Mouse (Mus musculus) myocyte (in vitro differentiated cells): ENCODE measurements around the gene Coro1c. TPM values are rescaled to one million over a fixed set of nuclear protein-coding genes. Genes with fewer than 3 reads are reported as not detected.

ENCODE experiments used
- H3K27me3 ChIP-seq: one replicate; pipeline ENCODE4 v1.6.1; 2011; ENCODE audit not compliant: control insufficient read depth, insufficient read depth, insufficient read length
- H3K36me3 ChIP-seq: one replicate; pipeline ENCODE4 v1.6.1; 2011; ENCODE audit not compliant: control insufficient read depth, insufficient read depth
- H3K4me2 ChIP-seq: one replicate; pipeline ENCODE4 v1.6.1; 2011; ENCODE audit warnings: low read depth, control low read depth
- H3K4me3 ChIP-seq: one replicate; pipeline ENCODE4 v1.5.1; 2011; ENCODE audit warnings: mild to moderate bottlenecking, control low read depth, moderate library complexity
- H3K79me2 ChIP-seq: one replicate; pipeline ENCODE4 v1.6.1; 2011; ENCODE audit not compliant: control insufficient read depth, insufficient read depth
- H3ac ChIP-seq: one replicate; pipeline ENCODE4 v1.6.1; 2011; ENCODE audit not compliant: control insufficient read depth, insufficient read length
- CEBPB ChIP-seq: IDR thresholded peaks from 2 replicates; pipeline ENCODE4 v1.6.1; 2011; ENCODE audit warnings: mild to moderate bottlenecking, moderate library complexity; ENCODE audit not compliant: poor library complexity, insufficient read depth, severe bottlenecking
- E2F4 ChIP-seq: IDR thresholded peaks from one replicate; pipeline ENCODE4 v1.6.1; 2011; ENCODE audit warnings: mild to moderate bottlenecking, control low read depth, moderate library complexity; ENCODE audit not compliant: insufficient read depth
- MAX ChIP-seq: IDR thresholded peaks from one replicate; pipeline ENCODE4 v1.6.1; 2011; ENCODE audit warnings: low read depth, mild to moderate bottlenecking, control low read depth
- MYOD1 ChIP-seq, 3 experiments: IDR thresholded peaks; one replicate each; pipeline ENCODE4 v1.6.1; 2011; ENCODE audit warnings: control low read depth in 2 of 3, low read depth in 2 of 3, mild to moderate bottlenecking in 2 of 3, moderate library complexity in 1 of 3; ENCODE audit not compliant: insufficient read length in 2 of 3, control insufficient read depth in 1 of 3
- MYOG ChIP-seq, 3 experiments: IDR thresholded peaks; one replicate each; pipeline ENCODE4 v1.6.1; 2011; ENCODE audit warnings: control low read depth in 2 of 3, low read depth in 2 of 3, mild to moderate bottlenecking in 2 of 3; ENCODE audit not compliant: insufficient read length in 2 of 3, control insufficient read depth in 1 of 3, insufficient read depth in 1 of 3
- POLR2A ChIP-seq: IDR thresholded peaks from one replicate; pipeline ENCODE4 v1.6.1; 2011; ENCODE audit warnings: low read depth, mild to moderate bottlenecking, control low read depth, moderate library complexity; ENCODE audit not compliant: insufficient read length
- POLR2AphosphoS2 ChIP-seq: IDR thresholded peaks from one replicate; pipeline ENCODE4 v1.6.1; 2011; ENCODE audit warnings: low read depth, control low read depth; ENCODE audit not compliant: insufficient read length
- REST ChIP-seq: IDR thresholded peaks from one replicate; pipeline ENCODE4 v1.6.1; 2011; ENCODE audit warnings: mild to moderate bottlenecking, control low read depth, moderate library complexity; ENCODE audit not compliant: insufficient read depth, insufficient read length
- SRF ChIP-seq: IDR thresholded peaks from one replicate; pipeline ENCODE4 v1.6.1; 2011; ENCODE audit warnings: low read depth; ENCODE audit not compliant: control insufficient read depth, insufficient read length
- TCF12 ChIP-seq: IDR thresholded peaks from one replicate; pipeline ENCODE4 v1.6.1; 2011; ENCODE audit warnings: mild to moderate bottlenecking, control low read depth; ENCODE audit not compliant: poor library complexity, insufficient read depth, severe bottlenecking
- TCF3 ChIP-seq: IDR thresholded peaks from one replicate; pipeline ENCODE4 v1.6.1; 2011; ENCODE audit warnings: low read depth, control low read depth; ENCODE audit not compliant: insufficient read length
- USF1 ChIP-seq: IDR thresholded peaks from one replicate; pipeline ENCODE4 v1.6.1; 2011; ENCODE audit warnings: low read depth, mild to moderate bottlenecking, control low read depth, moderate library complexity
- polyA plus RNA-seq: library from polyadenylated mRNA; unstranded; fragments of >200 nt; fragmentation: generic; extraction: Trizol; gene quantifications from one replicate; pipeline ENCODE4 v1.2.1, GENCODE M21; 2012; ENCODE audit warnings: missing spikeins

The Coro1c gene
- polyA plus RNA-seq, 1 experiment = 58.9 TPM

- Histone ChIP-seq H3K79me2 (peaks cover 98% of the 10 kb centered on the region), H3K36me3 (no peaks in the 10 kb centered on the region), H3K4me2 (peak overlapping the region; percentile 76), H3K4me3 (no peak overlapping the region), H3ac (no peak overlapping the region), H3K27me3 (no peaks in the 10 kb centered on the region)
- TF ChIP-seq MYOG (IDR thresholded peaks at IDR 0.05; ENCODE audit: control insufficient read depth in 1 of 3, insufficient read depth in 1 of 3, insufficient read length in 2 of 3, low read depth in 2 of 3) = peak; percentile 76 to 98 (median 82)
- peak; percentile 51 for TF ChIP-seq TCF12
- peak; percentile 46 to 94 (median 86) for TF ChIP-seq MYOD1 (IDR thresholded peaks at IDR 0.05; ENCODE audit: control insufficient read depth in 1 of 3, insufficient read length in 2 of 3, low read depth in 2 of 3)
- TF ChIP-seq E2F4 = no peak
- no peak for TF ChIP-seq TCF3
These were observed 7.4 kb downstream of the Coro1c start for GRCm38 (mm10) chr5:113901074-113901571.

DNA sequence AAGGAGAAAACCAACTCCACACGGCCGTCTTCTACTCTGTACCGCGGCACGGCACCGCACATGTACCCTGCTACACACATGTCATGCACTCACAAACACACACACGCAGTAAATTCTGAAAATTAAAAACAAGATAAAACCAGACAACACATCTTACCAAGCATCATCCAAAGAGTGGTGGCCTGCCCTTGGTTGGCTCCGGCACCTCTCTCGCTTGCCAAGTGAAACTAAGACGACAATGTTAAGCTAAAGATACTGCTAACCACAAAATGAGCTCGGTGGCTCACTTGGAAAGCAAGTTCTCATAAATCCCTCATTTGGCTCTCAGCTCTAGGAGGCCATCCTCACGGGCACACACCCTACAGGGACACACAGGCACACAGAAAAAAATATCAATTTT lies 9.0 kb downstream of the Coro1c start:
- Histone ChIP-seq H3K4me3 (no peak overlapping the region), H3K36me3 (no peaks in the 10 kb centered on the region), H3K79me2 (peaks cover 97% of the 10 kb centered on the region), H3K4me2 (peak overlapping the region; percentile 53), H3K27me3 (no peaks in the 10 kb centered on the region), H3ac (no peak overlapping the region)
- TF ChIP-seq POLR2A (no peak), SRF (peak; percentile 13), TCF3 (no peak), MYOD1 (IDR thresholded peaks at IDR 0.05; ENCODE audit: control insufficient read depth in 1 of 3, insufficient read length in 2 of 3, low read depth in 2 of 3) (no peak), CEBPB (no peak)

- peaks cover 99% of the 10 kb centered on the region for H3K79me2 ChIP-seq
- no peak overlapping the region for H3ac ChIP-seq
- H3K4me2 ChIP-seq = no peak overlapping the region
- no peak overlapping the region for H3K4me3 ChIP-seq
- TF ChIP-seq TCF12 = no peak
- no peaks in the 10 kb centered on the region for H3K27me3 ChIP-seq
- no peaks in the 10 kb centered on the region for H3K36me3 ChIP-seq
These were observed 16.6 kb downstream of the Coro1c start for GRCm38 (mm10) chr5:113892005-113892404.

- no peak overlapping the region for H3K4me2 ChIP-seq
- H3K79me2 ChIP-seq = peaks cover 97% of the 10 kb centered on the region
- H3ac ChIP-seq = no peak overlapping the region
- H3K27me3 ChIP-seq = no peaks in the 10 kb centered on the region
- TF ChIP-seq POLR2A (no peak), SRF (no peak), USF1 (no peak), MYOD1 (IDR thresholded peaks at IDR 0.05; ENCODE audit: control insufficient read depth in 1 of 3, insufficient read length in 2 of 3, low read depth in 2 of 3) (no peak), REST (no peak), TCF3 (no peak), TCF12 (no peak), MYOG (IDR thresholded peaks at IDR 0.05; ENCODE audit: control insufficient read depth in 1 of 3, insufficient read depth in 1 of 3, insufficient read length in 2 of 3, low read depth in 2 of 3) (no peak), E2F4 (no peak), POLR2AphosphoS2 (no peak), MAX (no peak), CEBPB (no peak)
- H3K4me3 ChIP-seq = no peak overlapping the region
- H3K36me3 ChIP-seq = no peaks in the 10 kb centered on the region
These were observed 17.7 kb downstream of the Coro1c start for GRCm38 (mm10) chr5:113890874-113891273.

- TF ChIP-seq MYOG (IDR thresholded peaks at IDR 0.05; ENCODE audit: control insufficient read depth in 1 of 3, insufficient read depth in 1 of 3, insufficient read length in 2 of 3, low read depth in 2 of 3) (no peak), E2F4 (no peak), USF1 (no peak), MAX (no peak), REST (no peak), POLR2A (no peak), POLR2AphosphoS2 (no peak)
- H3K36me3 ChIP-seq = no peaks in the 10 kb centered on the region
- H3K4me2 ChIP-seq = no peak overlapping the region
- no peaks in the 10 kb centered on the region for H3K27me3 ChIP-seq
- H3ac ChIP-seq = no peak overlapping the region
- H3K4me3 ChIP-seq = no peak overlapping the region
- peaks cover 97% of the 10 kb centered on the region for H3K79me2 ChIP-seq
These were observed 18.6 kb downstream of the Coro1c start for GRCm38 (mm10) chr5:113889912-113890311.

DNA sequence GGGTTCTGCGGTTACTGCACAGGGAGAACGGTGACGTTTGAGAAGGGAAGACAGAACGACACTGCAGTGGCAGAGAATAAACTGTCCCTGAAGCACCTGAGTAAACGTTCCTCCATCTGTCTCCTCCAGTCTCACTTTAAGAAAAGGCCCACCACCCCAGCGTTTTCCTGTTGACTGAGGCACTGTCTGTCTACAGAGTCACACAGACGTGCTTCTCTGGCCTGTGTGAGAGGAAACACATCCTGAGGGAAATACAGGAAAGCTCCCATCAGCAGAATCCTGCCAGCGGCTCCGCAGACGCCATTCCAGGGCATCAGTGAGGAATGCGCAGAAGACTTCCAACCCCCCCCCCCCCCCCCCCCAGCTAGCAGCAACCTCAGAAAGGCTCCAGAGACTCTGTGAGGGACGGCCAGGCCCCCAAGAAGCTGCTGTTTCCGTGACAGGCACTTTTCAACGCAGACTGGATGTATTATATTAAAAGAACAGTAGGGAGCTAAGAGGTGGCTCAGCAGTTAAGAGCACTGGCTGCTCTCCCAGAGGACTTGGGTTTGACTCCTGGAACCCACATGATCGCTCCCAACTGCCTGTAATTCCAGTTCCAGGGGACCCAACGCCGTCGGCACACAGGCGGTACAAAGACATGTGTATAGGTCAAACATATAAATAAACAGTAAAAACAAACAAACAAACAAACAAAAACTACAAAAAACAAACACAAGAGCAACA lies 19.2 kb downstream of the Coro1c start:
- TF ChIP-seq POLR2A (no peak), REST (no peak), CEBPB (no peak)

More for the DNA sequence above, 19.2 kb downstream of the Coro1c start:
- Histone ChIP-seq H3K27me3 (no peaks in the 10 kb centered on the region), H3K4me3 (no peak overlapping the region), H3K79me2 (peaks cover 98% of the 10 kb centered on the region), H3ac (no peak overlapping the region), H3K4me2 (no peak overlapping the region), H3K36me3 (no peaks in the 10 kb centered on the region)
